Mouse (Mus musculus): ENCODE data around the gene Rex1bd.
"Not testable (repeated sequence)": the region's sequence is repeated elsewhere in the genome, so short reads cannot be mapped to it uniquely, and the experiment has no call there.

Rex1bd gene

DNA sequence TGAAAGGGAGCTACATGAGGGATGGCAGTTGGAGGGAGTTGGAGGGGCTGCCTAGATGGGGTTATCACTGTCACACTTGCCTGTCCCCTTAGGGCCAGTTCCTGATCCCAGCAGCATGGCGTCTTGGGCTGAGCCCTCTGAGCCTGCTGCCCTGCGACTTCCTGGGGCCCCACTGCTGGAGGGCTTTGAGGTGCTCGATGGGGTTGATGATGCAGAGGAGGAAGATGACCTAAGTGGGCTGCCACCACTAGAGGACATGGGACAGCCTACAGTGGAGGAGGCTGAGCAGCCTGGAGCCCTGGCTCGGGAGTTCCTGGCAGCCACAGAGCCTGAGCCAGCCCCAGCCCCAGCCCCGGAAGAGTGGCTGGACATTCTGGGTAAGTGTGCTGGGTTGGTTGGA, 22.7 kb upstream of the Rex1bd start:
- DNase-seq (ENCODE audit: low spot score) = no peak

DNA sequence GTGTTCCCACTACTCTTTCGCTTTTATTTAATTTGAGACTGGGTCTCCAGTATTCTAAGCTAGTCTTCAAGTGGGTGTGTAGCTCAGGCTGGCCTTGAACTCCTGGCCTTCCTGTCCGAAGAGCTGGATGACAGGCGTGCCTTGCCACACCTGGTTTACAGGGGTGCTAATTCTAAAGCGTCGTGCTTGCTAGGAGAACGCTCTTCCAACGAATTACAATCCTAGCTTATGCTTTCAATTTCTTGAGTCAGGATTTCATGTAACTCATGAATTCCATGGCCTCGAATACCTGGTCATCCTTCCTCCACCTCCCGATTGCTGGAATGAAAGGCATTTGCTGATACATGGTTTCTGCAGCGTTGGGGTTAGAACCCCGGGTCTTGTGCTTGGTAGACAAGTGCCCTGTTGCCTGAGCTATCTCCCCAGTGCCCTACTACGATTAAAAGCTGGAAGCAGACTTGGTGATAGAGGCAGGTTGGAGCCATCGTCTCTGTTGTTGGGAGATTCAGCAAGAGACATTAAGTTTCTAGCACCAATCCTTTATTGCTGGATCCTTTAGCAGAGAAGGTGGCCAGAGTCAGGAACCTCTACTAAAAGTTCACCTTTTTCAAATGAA, 21.7 kb upstream of the Rex1bd start:
- DNase-seq (ENCODE audit: low spot score) = no peak

DNA sequence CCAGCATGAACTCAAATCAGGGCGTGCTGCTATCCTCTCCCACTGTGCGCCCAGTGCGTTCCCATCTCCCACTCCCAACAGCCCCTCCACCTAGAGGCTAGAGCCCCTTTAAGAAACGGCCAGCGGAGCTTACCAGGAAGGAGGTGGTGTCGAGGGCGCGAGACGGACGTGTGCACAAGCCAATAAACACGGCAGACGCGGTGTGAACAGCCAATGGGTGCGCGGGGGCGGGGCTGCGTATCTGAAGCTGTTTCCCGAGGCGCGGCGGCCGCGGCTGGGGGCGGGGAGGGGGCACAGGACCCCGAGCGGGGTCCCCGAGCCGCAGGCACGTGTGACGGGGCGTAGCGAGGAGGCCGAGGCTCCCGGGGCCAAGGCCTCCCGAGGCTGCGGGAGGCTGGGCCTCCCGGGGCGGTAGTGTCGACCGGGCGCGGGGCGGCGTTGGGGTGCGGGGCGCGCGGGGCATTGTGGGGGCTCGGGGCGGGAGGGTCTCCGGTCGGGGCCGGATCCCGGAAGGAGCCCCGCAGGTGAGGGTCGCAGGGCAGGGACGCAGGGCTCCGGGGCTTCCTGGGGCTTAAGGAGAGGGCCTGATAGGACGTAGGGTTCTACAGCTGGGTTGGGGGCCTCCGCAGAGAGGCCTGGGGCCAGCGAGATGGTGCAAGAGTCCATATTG, 21.1 kb upstream of the Rex1bd start, which contains the start of the genes Fkbp8 and Kxd1:
Gene Fkbp8, plus strand, starts transcription at position 213 of the 670 bp plus-strand sequence.
Gene Kxd1, minus strand, starts transcription at position 445 of the 670 bp plus-strand sequence.
- DNase-seq (ENCODE audit: low spot score) = peak; percentile 99

DNA sequence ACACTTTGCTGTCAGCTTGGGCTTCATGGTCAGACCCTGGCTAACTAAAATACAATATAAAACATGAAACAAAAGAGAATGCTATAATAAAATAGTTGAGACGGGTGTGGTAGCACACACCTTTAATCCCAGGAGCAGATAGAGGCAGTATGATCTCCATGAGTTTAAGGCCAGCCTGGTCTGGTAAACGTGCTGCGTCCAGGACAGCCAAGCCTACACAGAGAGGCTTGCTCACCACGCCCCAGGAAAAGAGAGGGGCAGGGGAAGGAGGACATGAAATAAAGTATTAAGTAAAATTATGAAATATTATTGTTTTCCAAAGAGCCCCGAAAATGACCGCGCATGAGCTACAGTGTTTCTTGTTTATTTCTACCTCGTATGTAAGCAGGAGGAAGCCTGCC, 20.6 kb upstream of the Rex1bd start:
- DNase-seq (ENCODE audit: low spot score) = no peak

DNA sequence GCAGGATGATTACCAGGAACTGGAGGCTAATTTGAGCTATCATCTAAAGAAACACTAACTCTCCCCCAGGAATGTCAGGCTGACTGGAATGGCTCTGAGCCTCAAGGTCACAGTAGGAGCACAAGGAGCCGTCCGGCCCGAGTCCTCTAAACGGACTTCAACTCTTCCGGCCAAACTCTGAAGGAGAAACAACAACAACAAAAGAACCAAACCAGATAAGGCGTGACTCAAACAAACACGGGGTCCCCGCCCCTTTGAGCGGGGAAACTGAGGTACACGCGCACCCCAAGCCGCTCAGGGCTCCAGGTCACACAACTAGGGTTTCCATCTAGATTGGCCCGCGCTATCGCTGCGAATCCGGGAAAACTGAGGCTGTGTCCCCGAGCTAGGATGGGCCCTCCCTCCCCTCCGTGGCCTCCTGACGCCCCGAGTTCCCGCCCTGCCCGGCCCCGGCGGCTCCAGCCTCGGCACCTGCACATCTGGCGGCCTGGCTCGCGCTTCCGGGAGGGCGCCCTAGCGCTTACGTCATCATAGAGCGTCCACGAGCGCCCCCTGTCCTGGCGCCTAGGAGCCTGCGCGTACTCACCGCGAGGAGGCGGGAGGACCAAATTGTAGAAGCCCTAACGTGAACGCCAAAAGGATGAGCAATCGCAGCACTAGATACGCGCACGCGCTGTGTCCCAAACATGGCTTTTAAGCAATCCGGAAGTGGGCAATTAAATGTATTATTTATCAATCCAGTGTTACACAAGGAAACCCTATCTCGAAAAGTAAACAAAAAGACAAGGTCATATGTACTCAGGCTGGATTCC, 16.2 kb upstream of the Rex1bd start:
- DNase-seq (ENCODE audit: low spot score) = peak; percentile 99

DNA sequence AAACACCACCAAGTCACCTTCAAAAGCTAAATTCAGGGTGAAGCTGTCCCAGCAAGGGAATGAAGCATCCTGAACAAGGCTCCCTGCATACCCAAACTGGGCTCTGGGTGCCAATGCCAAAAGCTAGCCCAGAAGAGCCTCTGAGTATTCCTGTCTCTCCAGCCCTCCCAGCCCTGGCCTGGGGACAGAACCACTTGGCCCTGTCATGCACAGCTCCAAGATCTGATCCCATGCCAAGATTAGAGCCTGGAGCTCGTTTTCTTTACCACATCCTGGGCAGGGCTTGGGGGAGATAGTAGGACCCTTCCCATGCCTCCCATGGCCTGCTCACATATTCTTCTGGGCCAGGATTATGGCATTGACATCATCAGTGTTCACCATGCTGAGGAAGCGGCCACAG, 13.1 kb upstream of the Rex1bd start:
- DNase-seq (ENCODE audit: low spot score) = no peak

DNA sequence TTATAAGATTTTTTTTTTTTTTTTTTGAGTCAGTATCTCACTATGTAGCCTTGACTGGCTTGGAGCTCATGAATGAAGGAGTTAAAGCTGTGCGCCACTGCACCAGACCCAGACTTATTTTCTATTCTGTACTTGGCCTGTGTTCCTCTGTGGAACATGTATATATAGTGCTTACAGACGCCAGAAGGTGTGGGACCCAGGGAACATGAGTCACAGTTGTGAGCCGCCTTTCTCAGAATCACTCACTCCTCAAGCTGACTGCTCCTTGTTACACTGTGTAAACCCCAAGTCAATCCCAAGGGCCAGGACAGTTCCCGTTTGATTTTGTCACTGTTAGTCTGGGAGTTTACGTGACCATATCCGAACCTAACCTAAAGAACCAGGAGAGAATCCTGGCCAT, 12.5 kb upstream of the Rex1bd start:
- DNase-seq (ENCODE audit: low spot score) = no peak

DNA sequence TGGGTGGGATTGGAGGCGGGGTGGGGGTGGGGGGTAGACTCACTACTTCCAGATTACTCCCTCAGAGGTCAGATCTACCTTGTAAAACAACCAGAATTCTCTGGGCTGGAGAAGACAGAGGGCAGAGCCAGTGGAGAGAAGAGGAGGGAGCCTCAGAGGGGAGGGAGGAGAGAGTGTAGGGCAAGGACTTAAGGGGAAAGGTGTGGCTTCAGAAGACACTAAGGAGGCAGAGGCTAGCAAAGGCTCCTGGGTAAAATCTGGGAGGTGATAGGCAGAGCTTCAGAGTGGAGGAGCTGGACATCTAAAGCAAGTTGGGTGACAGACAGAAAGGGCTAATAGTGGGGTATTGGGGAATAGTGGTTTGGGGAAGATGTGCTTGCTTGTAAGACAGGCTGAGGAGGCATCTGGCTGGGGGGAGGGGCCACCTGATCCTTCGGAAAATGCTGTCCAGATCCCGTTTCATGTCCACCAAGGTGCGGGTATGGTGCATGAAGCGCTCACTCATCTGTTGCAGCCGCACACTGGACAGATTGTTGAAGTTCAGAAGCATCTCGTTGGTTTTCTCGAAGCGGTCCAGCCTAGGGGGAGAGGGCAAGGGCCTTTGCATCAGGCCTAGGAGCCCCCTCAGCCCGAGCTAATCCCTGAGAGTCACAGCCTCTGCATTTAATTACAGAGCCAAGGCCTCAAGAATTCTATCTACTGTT, 11.5 kb upstream of the Rex1bd start:
- no peak for DNase-seq (ENCODE audit: low spot score)

DNA sequence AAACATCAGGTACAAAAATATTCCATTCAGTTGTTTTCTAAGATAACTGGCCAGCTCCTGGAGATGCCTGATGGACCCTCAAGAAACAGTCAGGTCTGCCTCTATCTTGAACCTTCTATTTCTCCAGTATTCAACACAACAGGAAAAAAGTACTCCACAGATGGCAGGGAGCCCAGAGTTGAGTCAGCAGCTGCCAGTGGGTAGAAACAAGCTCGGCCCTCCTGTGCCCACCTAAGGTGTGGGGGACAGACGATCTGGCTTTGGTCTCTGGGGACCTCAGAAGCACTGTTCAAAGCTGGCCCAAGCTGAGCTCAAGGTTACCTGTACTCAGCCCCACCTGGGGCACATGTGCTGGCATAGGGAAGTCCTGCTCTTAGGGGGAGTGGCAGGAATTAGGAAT, 6.9 kb upstream of the Rex1bd start:
- no peak for DNase-seq (ENCODE audit: low spot score)

DNA sequence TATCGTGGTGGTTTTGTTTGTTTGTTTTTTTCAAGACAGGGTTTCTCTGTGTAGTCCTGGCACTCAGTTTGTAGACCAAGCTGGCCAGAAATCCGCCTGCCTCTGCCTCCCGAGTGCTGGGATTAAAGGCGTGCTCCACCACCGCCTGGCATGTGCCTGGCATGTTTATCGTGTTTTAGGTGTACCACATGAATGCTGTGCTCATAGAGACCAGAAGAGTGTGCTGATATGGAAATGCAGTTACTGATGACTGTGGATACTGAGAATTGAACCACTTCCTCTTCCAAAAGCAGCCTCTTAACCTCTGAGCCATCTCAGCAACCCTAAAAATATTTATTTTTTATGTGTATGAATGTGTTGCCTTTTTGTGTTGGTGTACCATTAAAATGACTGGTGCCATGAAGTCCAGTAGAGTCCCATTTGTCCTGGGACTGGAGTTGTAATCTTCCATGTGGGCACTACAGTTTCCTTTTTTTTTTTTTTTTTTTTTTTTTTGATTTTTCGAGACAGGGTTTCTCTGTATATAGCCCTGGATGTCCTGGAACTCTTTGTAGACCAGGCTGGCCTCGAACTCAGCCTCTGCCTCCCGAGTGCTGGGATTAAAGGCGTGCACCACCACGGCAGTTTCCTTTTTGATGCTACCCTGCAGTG, 5.8 kb upstream of the Rex1bd start:
- DNase-seq (ENCODE audit: low spot score) = no peak

DNA sequence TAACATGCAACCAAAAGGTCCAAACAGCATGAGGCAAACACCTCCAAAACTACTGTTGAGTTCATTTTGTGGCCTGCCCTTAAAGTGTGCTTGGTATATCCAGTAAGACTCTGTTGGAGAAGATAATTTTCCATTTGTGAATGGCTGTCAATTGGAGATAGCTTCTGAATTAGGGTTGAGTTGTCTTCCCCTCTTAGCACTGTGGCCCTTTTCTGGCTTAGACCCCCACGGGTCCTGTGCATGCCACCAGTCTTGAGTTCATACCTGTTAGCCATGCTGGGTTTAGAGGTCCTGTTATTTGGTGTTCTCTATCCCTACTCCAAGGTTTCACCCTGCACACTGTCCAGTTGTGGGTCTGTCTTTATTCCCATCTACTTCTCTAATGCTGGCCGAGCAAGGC, 5.2 kb upstream of the Rex1bd start:
- no peak for DNase-seq (ENCODE audit: low spot score)

DNA sequence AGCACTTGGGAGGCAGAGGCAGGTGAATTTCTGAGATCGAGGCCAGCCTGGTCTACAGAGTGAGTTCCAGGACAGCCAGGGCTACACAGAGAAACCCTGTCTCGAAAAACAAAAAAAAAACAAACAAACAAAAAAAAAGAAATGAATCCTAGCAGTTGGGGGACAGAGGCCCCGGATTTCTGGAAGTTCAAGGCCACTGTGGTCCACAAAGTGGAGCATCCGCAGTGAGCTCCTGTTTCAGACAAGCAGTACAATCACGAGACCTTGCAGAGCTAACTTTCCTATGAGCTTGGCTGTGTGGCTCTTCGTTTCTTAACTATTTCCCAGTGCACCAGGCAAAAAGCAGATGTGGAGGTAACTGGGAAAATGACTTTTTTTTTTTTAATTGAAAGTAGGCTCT, 4.6 kb upstream of the Rex1bd start:
- DNase-seq (ENCODE audit: low spot score) = not testable (repeated sequence)

DNA sequence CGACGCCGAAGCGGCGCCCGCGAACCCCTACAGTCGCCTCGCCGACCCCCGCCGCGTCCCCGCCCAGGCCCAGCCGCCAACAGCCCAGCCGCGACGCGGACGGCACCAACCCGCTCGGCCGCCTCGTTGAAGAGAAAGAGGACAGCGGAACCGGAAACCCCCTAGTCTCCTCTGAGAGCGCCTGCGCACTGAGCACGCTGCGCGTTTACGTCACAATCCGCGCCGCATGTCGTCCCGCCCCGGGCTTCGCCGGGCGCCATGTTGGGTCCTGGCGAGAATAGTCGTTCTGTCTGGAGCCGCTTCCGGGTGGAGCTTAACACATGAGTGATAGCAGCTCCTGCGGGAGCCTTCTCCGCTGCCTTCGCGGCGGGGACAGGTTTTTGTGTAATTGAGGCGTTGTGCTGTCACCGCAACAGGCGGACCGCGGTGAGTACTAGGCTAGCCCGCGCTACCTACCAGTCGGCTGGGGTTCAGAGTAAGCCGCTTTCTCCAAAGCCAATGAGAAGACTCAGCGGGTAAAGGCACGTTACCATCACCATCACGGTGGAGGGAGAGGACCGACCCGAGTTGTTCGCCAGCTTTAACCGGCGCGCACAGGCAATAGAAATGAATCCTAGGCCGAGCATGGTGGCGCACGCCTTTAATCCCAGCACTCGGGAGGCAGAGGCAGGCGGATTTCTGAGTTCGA, 3.8 kb upstream of the Rex1bd start, which contains the start of gene Uba52:
Gene Uba52, minus strand, starts transcription at position 574 of the 688 bp plus-strand sequence.
- peak; percentile 99 for DNase-seq (ENCODE audit: low spot score)

DNA sequence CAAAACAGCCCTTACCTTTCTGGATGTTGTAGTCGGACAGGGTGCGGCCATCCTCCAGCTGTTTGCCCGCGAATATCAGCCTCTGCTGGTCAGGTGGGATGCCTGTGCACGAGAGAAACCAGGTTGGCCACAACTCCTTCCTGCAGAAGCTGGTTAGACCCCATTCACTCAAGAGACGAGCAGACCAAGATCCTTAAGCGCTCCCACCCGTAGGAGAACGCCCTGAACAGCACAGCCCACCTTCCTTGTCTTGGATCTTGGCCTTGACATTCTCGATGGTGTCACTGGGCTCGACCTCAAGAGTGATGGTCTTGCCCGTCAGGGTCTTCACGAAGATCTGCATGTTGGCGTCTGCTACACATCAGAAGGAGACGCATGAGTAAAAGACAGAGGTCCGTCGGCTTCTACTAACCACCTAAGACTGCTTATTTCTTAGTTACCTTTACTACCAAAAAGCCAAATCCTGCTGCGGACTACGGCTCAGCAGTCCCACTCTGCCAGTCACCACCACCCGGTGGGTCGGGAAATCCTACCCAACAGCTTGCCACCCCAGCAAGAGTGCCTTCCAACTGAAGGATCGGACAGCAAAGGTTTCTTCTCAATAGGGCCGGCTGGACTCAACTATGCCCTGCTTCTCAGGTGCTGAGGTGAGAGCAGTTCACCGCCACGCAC, 2.9 kb upstream of the Rex1bd start:
- no peak for DNase-seq (ENCODE audit: low spot score)

DNA sequence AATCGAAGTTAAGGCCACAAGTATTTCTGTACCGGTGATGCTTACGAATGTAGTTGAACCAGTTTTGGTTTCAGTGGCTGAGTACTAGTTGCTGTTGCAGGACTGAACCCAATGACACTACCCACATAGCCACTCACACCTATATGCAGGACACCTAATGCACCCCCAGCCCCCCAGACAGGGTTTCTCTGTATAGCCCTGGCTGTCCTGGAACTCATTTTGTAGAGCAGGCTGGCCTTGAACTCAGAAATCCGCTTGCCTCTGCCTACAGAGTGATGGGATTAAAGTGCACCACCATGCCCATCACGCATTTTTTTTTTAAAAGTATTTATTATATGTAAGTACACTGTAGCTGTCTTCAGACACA, 458 bp upstream of the Rex1bd start:
- no peak for DNase-seq (ENCODE audit: low spot score)

DNA sequence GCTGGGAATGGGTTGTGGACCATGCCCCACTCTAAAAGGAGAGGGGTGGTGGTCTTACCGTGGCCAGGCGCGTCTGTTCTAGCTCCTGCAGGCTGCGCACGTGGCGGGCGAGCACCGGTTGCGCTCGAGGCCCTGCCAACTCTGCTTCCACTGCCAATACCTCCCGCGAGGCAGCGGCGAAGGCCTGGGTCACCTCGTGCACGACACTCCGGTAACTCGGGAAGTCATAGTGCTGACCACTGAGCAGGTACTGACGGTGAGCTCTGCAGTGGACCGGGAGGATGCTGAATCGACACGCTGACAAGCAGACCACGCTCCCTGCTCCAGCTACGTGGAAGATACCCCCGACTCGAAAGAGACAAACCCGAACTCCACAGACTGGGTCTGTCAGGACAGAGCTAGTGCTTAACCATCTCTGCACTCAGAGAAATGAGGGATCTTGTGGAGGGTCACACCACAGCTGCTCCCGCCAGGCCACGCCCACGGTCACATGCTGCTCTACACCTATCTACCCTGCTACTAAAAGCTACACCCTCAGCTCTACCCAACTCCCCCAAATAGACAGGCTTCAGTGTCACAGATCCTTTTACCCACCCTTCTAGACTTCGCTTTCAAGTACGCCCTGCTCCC, 739 bp downstream of the Rex1bd start:
- no peak for DNase-seq (ENCODE audit: low spot score)

DNA sequence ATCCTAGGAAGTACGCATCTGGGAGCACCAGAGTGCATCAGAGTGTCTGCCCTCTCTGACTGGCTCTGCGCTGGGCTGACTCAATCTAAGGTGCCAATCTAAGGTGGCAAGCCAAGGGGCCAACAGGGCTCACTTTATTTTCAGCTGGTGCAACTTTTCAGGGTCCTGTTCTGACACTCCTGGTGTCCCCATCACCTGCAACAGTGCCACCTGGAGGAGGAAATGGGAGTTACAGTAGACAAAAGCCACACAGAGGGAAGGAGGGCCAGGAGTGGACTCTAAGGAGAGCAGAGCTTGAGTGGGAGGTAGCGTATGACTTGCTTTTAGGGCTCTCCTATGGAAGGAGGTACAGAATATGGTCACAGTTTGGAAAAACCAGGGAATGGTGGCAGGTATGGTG, 1.7 kb downstream of the Rex1bd start:
- DNase-seq (ENCODE audit: low spot score) = peak; percentile 81

DNA sequence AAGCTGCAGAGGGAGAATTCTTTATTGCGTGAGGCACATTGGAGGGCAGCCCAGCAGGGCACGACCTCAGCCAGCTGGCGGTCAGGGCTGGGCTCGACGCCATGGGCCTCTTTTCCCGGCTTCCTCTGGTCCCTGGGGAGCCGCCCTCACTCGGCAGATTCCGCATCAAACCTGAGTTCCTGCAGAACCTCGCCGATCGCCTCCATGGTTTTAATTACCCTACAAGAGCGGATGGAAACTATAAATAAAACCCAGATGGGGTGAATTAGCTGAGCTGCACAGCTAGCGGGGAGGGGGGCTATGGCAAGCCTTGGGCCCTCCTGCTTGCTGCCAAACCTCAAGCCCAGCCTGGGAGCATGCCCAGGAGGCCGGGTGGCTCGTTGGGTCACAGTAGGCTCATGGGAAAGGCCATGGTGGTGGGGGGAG, 2.2 kb downstream of the Rex1bd start:
- DNase-seq (ENCODE audit: low spot score) = peak; percentile 62

DNA sequence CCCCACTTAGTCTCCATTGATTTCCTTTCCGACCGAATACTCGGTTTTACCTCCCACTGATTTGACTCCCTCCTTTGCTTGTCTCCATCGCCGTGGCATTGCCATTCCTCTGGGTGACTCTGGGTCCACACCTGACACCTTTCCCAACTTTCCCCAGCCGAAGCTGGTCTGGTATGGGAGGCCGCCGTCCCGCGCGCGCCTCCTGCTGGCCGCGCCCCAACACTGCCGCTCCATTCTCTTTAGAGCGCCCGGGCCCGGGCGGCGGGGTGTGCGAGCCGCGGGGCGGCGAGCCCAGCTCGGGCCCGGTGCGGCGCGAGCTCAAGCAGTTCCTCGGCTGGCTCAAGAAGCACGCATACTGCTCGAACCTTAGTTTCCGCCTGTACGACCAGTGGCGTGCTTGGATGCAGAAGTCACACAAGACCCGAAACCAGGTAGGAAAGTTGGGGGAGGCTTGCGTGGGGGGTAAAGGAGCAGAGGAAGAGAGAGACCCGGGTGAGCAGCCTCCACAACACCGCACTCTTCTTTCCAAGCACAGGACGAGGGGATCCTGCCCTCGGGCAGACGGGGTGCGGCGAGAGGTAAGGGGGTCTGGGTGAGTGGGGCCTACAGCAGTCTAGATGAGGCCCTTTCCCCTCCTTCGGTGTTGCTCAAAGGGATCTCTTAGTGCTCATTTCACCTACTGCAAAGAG, 3.3 kb downstream of the Rex1bd start:
- peak; percentile 75 for DNase-seq (ENCODE audit: low spot score)

DNA sequence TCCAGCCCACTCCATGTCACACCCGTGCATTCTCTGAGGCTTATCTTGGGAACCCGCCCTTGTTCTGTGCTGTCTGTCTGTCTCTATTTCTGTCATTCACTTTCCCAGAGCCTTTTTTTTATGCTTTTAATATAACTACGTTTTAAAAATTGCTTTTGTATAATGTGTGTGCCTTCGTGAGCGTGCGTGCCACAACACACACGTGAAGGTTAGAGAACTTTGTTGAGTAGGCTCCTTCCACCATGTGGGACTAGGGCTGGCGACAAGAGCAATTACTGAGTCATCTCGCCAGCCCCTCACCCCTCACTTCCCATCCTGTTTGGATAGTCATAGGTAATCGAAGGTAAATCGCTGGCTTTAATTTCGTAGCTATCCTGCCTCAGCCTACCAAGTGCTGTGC, 4.0 kb downstream of the Rex1bd start:
- no peak for DNase-seq (ENCODE audit: low spot score)
